Mouse (Mus musculus) ES-Bruce4 (cell line): ENCODE data around the gene Dpp10.

Experiments used
- CTCF ChIP-seq: IDR thresholded peaks from one replicate; pipeline ENCODE4 v1.8.1; 2011; ENCODE audit warnings: low read depth, low read length
- POLR2A ChIP-seq: IDR thresholded peaks from one replicate; pipeline ENCODE4 v1.8.1; 2011; ENCODE audit warnings: low read length; ENCODE audit not compliant: insufficient read depth

DNA sequence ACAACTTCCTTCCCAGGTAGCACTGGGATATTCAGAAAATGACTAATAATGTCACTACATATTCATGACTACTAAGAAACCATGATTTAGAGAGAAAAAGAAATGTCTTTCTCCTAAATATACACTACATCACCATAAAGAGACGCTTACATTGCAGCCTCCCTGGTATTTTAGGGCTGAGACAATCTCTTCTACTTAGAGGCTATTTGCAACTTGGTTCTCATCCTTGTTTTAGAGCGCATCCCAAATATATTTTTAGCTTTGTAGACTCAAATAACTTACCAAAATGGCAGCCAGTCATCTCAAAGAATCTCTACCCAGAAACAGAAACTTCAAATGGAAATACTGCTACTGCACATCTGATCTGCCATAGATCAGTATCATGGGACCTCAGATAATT, 121.5 kb downstream of the Dpp10 start:
- TF ChIP-seq POLR2A (no peak), CTCF (no peak)
